Mouse (Mus musculus) G1E (cell line): ENCODE data around the gene Rrp36.

ENCODE experiments used
- CTCF ChIP-seq: IDR thresholded peaks from 2 replicates; pipeline ENCODE4 v1.5.1; 2012; ENCODE audit warnings: low read depth, low read length, inconsistent platforms, mixed read lengths
- GATA1 ChIP-seq: IDR thresholded peaks from 2 replicates; pipeline ENCODE4 v1.6.1; 2012; ENCODE audit warnings: borderline replicate concordance, low read length, inconsistent platforms, mixed read lengths
- POLR2AphosphoS5 ChIP-seq: IDR thresholded peaks from 2 replicates; pipeline ENCODE4 v1.6.1; 2012; ENCODE audit warnings: low read depth, low read length, inconsistent platforms; ENCODE audit not compliant: insufficient replicate concordance
- TAL1 ChIP-seq: conservative IDR thresholded peaks from 2 replicates; pipeline ENCODE4 v1.6.1; 2012; ENCODE audit warnings: low read depth, low read length, inconsistent platforms, mixed read lengths

DNA sequence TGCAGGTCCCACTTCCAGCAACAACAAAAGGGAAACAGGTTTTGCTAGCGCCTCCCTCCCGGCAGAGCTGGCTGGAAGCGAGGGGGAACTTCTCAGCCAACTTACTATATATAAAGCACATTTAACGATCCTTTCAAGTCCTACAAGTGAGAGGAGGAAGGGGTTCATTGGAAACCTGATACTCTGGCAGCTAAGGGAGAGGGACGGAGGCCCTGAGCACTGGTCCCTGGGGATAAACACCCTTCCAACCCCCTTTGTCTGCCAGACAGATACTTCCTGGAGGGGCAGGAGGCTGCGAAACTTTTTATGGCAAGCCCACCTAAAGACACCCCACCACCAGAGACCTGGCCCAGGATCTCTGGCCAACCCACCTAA, 55.8 kb downstream of the Rrp36 start:
- TF ChIP-seq CTCF = no peak
- no peak for TF ChIP-seq GATA1
- TF ChIP-seq POLR2AphosphoS5 = no peak
- TF ChIP-seq TAL1 = no peak
